Mouse (Mus musculus) CH12.LX (cell line): ENCODE data around the gene Zdhhc3. TPM values are rescaled to one million over a fixed set of nuclear protein-coding genes. Genes with fewer than 3 reads are reported as not detected.
A peak's percentile ranks its signal among the peaks of the same experiment; 100 is the strongest.

Experiments used
- DNase-seq: peaks from one replicate; pipeline ENCODE4 v3.0.0-alpha.2; 2013; ENCODE audit errors: extremely low read depth
- H3K27ac ChIP-seq: 2 replicates; pipeline ENCODE4 v1.5.1; 2012; ENCODE audit warnings: low read depth, mild to moderate bottlenecking, control low read depth, moderate library complexity; ENCODE audit not compliant: insufficient read depth
- H3K27me3 ChIP-seq: replicated peaks from 2 replicates; pipeline ENCODE3; 2012; ENCODE audit warnings: inconsistent platforms
- H3K36me3 ChIP-seq, 2 experiments: replicated peaks in 1 of 2; 2 replicates each; pipeline versions ENCODE3 to v1.6.1; 2012; ENCODE audit warnings: inconsistent platforms in 1 of 2, low read length in 1 of 2, mild to moderate bottlenecking in 1 of 2, mixed read lengths in 1 of 2, moderate library complexity in 1 of 2; ENCODE audit not compliant: control insufficient read depth in 1 of 2, insufficient read depth in 1 of 2
- H3K4me1 ChIP-seq, 2 experiments: 2 replicates each; pipeline ENCODE4 v1.6.1; 2012; ENCODE audit warnings: inconsistent platforms in 1 of 2, moderate library complexity in 1 of 2; ENCODE audit not compliant: insufficient read depth in 2 of 2, control insufficient read depth in 1 of 2
- H3K4me2 ChIP-seq: 2 replicates; pipeline ENCODE4 v1.6.1; 2012; ENCODE audit warnings: low read depth, mild to moderate bottlenecking, control low read depth; ENCODE audit not compliant: poor library complexity, insufficient read depth, severe bottlenecking
- H3K4me3 ChIP-seq, 3 experiments: fragments of 150-350 bp in 1 of 3; sonication (generic) in 1 of 3; replicated peaks in 1 of 3; 2 replicates each; pipeline versions ENCODE3 to v1.5.1; 2011 to 2012; ENCODE audit warnings: low read depth in 2 of 3, low read length in 2 of 3, mild to moderate bottlenecking in 2 of 3, moderate library complexity in 2 of 3, control low read depth in 1 of 3, improper control_type of control experiment in 1 of 3, inconsistent platforms in 1 of 3, mixed read lengths in 1 of 3; ENCODE audit not compliant: poor library complexity in 1 of 3
- H3K79me2 ChIP-seq: replicated peaks from 2 replicates; pipeline ENCODE4 v1.6.1; 2012; ENCODE audit warnings: mild to moderate bottlenecking, moderate library complexity; ENCODE audit not compliant: control insufficient read depth, poor library complexity, insufficient read depth, severe bottlenecking; ENCODE audit errors: extremely low read depth
- H3K9ac ChIP-seq: 2 replicates; pipeline ENCODE4 v1.6.1; 2012; ENCODE audit warnings: low read depth, mild to moderate bottlenecking, control low read depth, moderate library complexity; ENCODE audit not compliant: insufficient read depth
- H3K9me3 ChIP-seq: replicated peaks from 2 replicates; pipeline ENCODE3; 2012; ENCODE audit warnings: low read length, inconsistent platforms, mixed read lengths
- BHLHE40 ChIP-seq: IDR thresholded peaks from 2 replicates; pipeline ENCODE4 v1.6.1; 2011; ENCODE audit warnings: mild to moderate bottlenecking, low read depth, low read length, improper control_type of control experiment
- CHD1 ChIP-seq: IDR thresholded peaks from 2 replicates; pipeline ENCODE4 v1.6.1; 2012; ENCODE audit warnings: low read depth, low read length, improper control_type of control experiment, inconsistent platforms
- ELF1 ChIP-seq: IDR thresholded peaks from 2 replicates; pipeline ENCODE4 v1.6.1; 2014; ENCODE audit warnings: low read depth, mild to moderate bottlenecking, inconsistent platforms, low read length, improper control_type of control experiment
- EP300 ChIP-seq: IDR thresholded peaks from 2 replicates; pipeline ENCODE4 v1.6.1; 2011; ENCODE audit warnings: low read length, improper control_type of control experiment
- ETS1 ChIP-seq: conservative IDR thresholded peaks from 2 replicates; pipeline ENCODE4 v1.6.1; 2012; ENCODE audit warnings: low read depth, mild to moderate bottlenecking, inconsistent platforms, low read length, improper control_type of control experiment, moderate library complexity
- HCFC1 ChIP-seq: IDR thresholded peaks from 2 replicates; pipeline ENCODE4 v1.6.1; 2012; ENCODE audit warnings: low read depth, mild to moderate bottlenecking, inconsistent platforms, low read length, improper control_type of control experiment
- JUND ChIP-seq: conservative IDR thresholded peaks from 2 replicates; pipeline ENCODE4 v1.6.1; 2011; ENCODE audit warnings: low read depth, low read length, improper control_type of control experiment
- MAFK ChIP-seq: IDR thresholded peaks from 2 replicates; pipeline ENCODE4 v1.6.1; 2011; ENCODE audit warnings: low read length, improper control_type of control experiment; ENCODE audit not compliant: insufficient replicate concordance
- MAX ChIP-seq: IDR thresholded peaks from 2 replicates; pipeline ENCODE4 v1.6.1; 2011; ENCODE audit warnings: low read length, improper control_type of control experiment
- MAZ ChIP-seq: IDR thresholded peaks from 2 replicates; pipeline ENCODE4 v1.6.1; 2012; ENCODE audit warnings: low read depth, mild to moderate bottlenecking, inconsistent platforms, low read length, improper control_type of control experiment, moderate library complexity
- MEF2A ChIP-seq: IDR thresholded peaks from 2 replicates; pipeline ENCODE4 v1.6.1; 2014; ENCODE audit warnings: low read depth, mild to moderate bottlenecking, inconsistent platforms, low read length, improper control_type of control experiment, borderline replicate concordance
- MXI1 ChIP-seq: IDR thresholded peaks from 2 replicates; pipeline ENCODE4 v1.6.1; 2011; ENCODE audit warnings: mild to moderate bottlenecking, low read depth, low read length, improper control_type of control experiment
- NELFE ChIP-seq: IDR thresholded peaks from 2 replicates; pipeline ENCODE4 v1.6.1; 2011; ENCODE audit warnings: low read depth, low read length, improper control_type of control experiment
- PAX5 ChIP-seq: IDR thresholded peaks from 2 replicates; pipeline ENCODE4 v1.6.1; 2012; ENCODE audit warnings: low read length, inconsistent platforms, mixed read lengths
- RAD21 ChIP-seq: IDR thresholded peaks from 2 replicates; pipeline ENCODE4 v1.6.1; 2011; ENCODE audit warnings: low read depth, mild to moderate bottlenecking, low read length, improper control_type of control experiment, moderate library complexity
- RCOR1 ChIP-seq: conservative IDR thresholded peaks from 2 replicates; pipeline ENCODE4 v1.6.1; 2012; ENCODE audit warnings: low read depth, mild to moderate bottlenecking, inconsistent platforms, low read length, improper control_type of control experiment
- SIN3A ChIP-seq: IDR thresholded peaks from 2 replicates; pipeline ENCODE4 v1.6.1; 2012; ENCODE audit warnings: low read length, improper control_type of control experiment, inconsistent platforms
- TCF12 ChIP-seq: IDR thresholded peaks from 2 replicates; pipeline ENCODE4 v1.6.1; 2014; ENCODE audit warnings: low read depth, mild to moderate bottlenecking, inconsistent platforms, low read length, improper control_type of control experiment
- UBTF ChIP-seq: IDR thresholded peaks from 2 replicates; pipeline ENCODE4 v1.6.1; 2012; ENCODE audit warnings: low read depth, mild to moderate bottlenecking, inconsistent platforms, low read length, improper control_type of control experiment, moderate library complexity
- USF1 ChIP-seq: IDR thresholded peaks from 2 replicates; pipeline ENCODE4 v1.6.1; 2014; ENCODE audit warnings: low read depth, mild to moderate bottlenecking, inconsistent platforms, low read length, improper control_type of control experiment
- ZC3H11A ChIP-seq: IDR thresholded peaks from 2 replicates; pipeline ENCODE4 v1.6.1; 2012; ENCODE audit warnings: low read depth, mild to moderate bottlenecking, inconsistent platforms, low read length, improper control_type of control experiment
- ZNF384 ChIP-seq: IDR thresholded peaks from 2 replicates; pipeline ENCODE4 v1.6.1; 2012; ENCODE audit warnings: low read depth, low read length, improper control_type of control experiment, inconsistent platforms
- dilution Hi-C: fragments of 300-500 bp; cut with MboI; formaldehyde crosslinking; loops from 2 replicates; pipeline ENCODE4 v1.14.3; 2020; ENCODE audit warnings: low sequenced_read_pairs; ENCODE audit not compliant: extremely low pct_unique_long_range_greater_than_20kb, extremely low pct_ligation_motif_present
- in situ Hi-C: fragments of 300-500 bp; cut with MboI; formaldehyde crosslinking; loops from 3 replicates; pipeline ENCODE4 v1.14.3; 2019; ENCODE audit warnings: low sequenced_read_pairs, low pct_ligation_motif_present, low pct_unique_long_range_greater_than_20kb, mixed read lengths
- polyA plus RNA-seq: library from polyadenylated mRNA; unstranded; fragments of >175 nt; gene quantifications from 2 replicates; pipeline ENCODE4 v1.2.1, GENCODE M21; 2012; ENCODE audit warnings: low read depth; ENCODE audit not compliant: insufficient read length
- total RNA-seq, 2 experiments: library from RNA; depleted of rRNA; stranded (reverse); fragments of 300-350 nt in 1 of 2; fragments of >200 nt in 1 of 2; gene quantifications; 2 replicates each; pipeline ENCODE4 v1.2.3; 2012 to 2014

Zdhhc3 gene
- total and polyA plus RNA-seq, 3 experiments = 37.2 to 74.4 (median 62.6) TPM

GRCm38 (mm10) chr9:123058724-123059292, 54.2 kb downstream of the Zdhhc3 start:
- H3K9ac ChIP-seq = no peak overlapping the region
- no peaks in the 10 kb centered on the region for H3K36me3 ChIP-seq
- peak; percentile 61 for DNase-seq
- H3K79me2 ChIP-seq = no peaks in the 10 kb centered on the region
- H3K27ac ChIP-seq = no peak overlapping the region
- no peaks in the 10 kb centered on the region for H3K9me3 ChIP-seq
- H3K4me3 ChIP-seq = no peak overlapping the region
- TF ChIP-seq BHLHE40 (no peak), JUND (no peak), HCFC1 (no peak), UBTF (no peak), USF1 (no peak), RAD21 (no peak), PAX5 (no peak), MAZ (no peak), MAFK (peak; percentile 75), ELF1 (0 out of 2 replicates have a peak, but pooled peaks have one; percentile 32), RCOR1 (no peak)
- H3K4me1 ChIP-seq = peaks cover 0 to 19% of the 10 kb centered on the region in 2 experiments; a peak in 2 of 4 replicates
- dilution Hi-C loops = no loop called here
- H3K27me3 ChIP-seq = no peaks in the 10 kb centered on the region
- H3K4me2 ChIP-seq = no peak overlapping the region
- in situ Hi-C loops = no loop called here

DNA sequence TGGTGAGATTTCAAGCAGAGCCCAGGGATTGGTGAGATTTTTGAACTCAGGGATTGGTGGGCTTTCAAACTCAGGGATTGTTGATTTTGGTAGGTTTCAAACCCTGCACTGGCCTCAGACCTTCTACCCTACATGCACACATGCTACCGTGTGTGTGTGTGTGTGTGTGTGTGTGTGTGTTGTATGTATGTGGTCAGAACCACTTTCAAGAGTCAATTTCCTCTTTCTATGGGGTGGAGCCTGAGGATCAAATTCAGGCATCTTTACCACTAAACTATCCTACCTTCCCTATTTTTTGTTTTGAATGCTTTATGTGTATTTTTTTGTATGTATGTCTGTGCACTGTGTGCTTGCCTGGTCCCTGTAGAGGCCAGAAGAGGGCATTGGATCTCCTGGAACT, 65.3 kb downstream of the Zdhhc3 start:
- Histone ChIP-seq H3K4me1 (no peaks in the 10 kb centered on the region), H3K9me3 (no peaks in the 10 kb centered on the region), H3K4me3 (no peak overlapping the region)
- in situ Hi-C loops = no loop called here
- TF ChIP-seq MAFK (no peak), EP300 (no peak), ETS1 (no peak), TCF12 (no peak), ZNF384 (no peak), SIN3A (no peak), ELF1 (no peak), MXI1 (no peak), ZC3H11A (no peak), JUND (no peak), MAX (no peak), MEF2A (no peak), NELFE (no peak), USF1 (no peak), CHD1 (no peak)
- TF ChIP-seq, all 38 proteins: peak for 0
- Histone ChIP-seq H3K27ac (no peak overlapping the region), H3K9ac (no peak overlapping the region), H3K79me2 (no peaks in the 10 kb centered on the region), H3K4me2 (no peak overlapping the region), H3K36me3 (no peaks in the 10 kb centered on the region), H3K27me3 (no peaks in the 10 kb centered on the region)
- dilution Hi-C loops = no loop called here
- no peak for DNase-seq
